Mouse (Mus musculus): Measurements from ENCODE around the gene Lpp. TPM values are rescaled to one million over a fixed set of nuclear protein-coding genes. Genes with fewer than 3 reads are reported as not detected.
A peak's percentile ranks its signal among the peaks of the same experiment; 100 is the strongest.

Lpp gene
- polyA plus RNA-seq, 1 experiment from 2014 or later = 42.7 TPM

- no peak for DNase-seq (ENCODE audit: low spot score)
- peaks cover 27% of the 10 kb centered on the region for H3K4me1 ChIP-seq (ENCODE audit: control insufficient read depth, insufficient read depth, low read length)
Observed at GRCm38 (mm10) chr16:25041165-25041564, 647.9 kb downstream of the Lpp start.

GRCm38 (mm10) chr16:25041855-25042529, 648.7 kb downstream of the Lpp start:
- peak; percentile 76 for DNase-seq (ENCODE audit: low spot score)
- Histone ChIP-seq H3K4me2 (ENCODE audit: low read depth, low read length) (0 out of 2 replicates have a peak overlapping the region, but pooled peaks have one; percentile 1), H3K9me3 (ENCODE audit: control insufficient read depth, low read length) (no peaks in the 10 kb centered on the region), H3K4me1 (ENCODE audit: control insufficient read depth, insufficient read depth, low read length) (peaks cover 27% of the 10 kb centered on the region), H3K27ac (replicated peaks; ENCODE audit: low read depth, low read length) (peak overlapping the region; percentile 78), H3K27me3 (replicated peaks; ENCODE audit: control insufficient read depth, insufficient read depth, low read length) (no peaks in the 10 kb centered on the region), H3K9ac (ENCODE audit: low read depth, low read length) (no peak overlapping the region), H3K36me3 (ENCODE audit: control insufficient read depth, insufficient read depth, low read length) (no peaks in the 10 kb centered on the region), H3K4me3 (ENCODE audit: low read depth, low read length) (no peak overlapping the region)
- WGBS = 38% methylated on average over 5 of the region's 5 CpGs
- peak; percentile 53 for ATAC-seq (ENCODE audit: low read depth)

More at GRCm38 (mm10) chr16:25041165-25041564, 647.9 kb downstream of the Lpp start:
- Histone ChIP-seq H3K27ac (replicated peaks; ENCODE audit: low read depth, low read length) (peak overlapping the region; percentile 78; the same call in 1 of the 2 replicates), H3K27me3 (replicated peaks; ENCODE audit: control insufficient read depth, insufficient read depth, low read length) (no peaks in the 10 kb centered on the region), H3K4me3 (ENCODE audit: low read depth, low read length) (no peak overlapping the region), H3K9me3 (ENCODE audit: control insufficient read depth, low read length) (no peaks in the 10 kb centered on the region), H3K36me3 (ENCODE audit: control insufficient read depth, insufficient read depth, low read length) (no peaks in the 10 kb centered on the region), H3K4me2 (ENCODE audit: low read depth, low read length) (no peak overlapping the region), H3K9ac (ENCODE audit: low read depth, low read length) (no peak overlapping the region)
- ATAC-seq (ENCODE audit: low read depth) = no peak
- WGBS = 87% methylated on average over 8 of the region's 8 CpGs

MicroRNA genes within 50 kb of the gene (microRNA counts, 519-probe panel; counts per million panel counts)
- 3,218 counts per million, percentile 77 among the panel's probes with 10 or more counts for microRNA mmu-miR-28

Small RNAs within 50 kb of the gene (microRNA-seq; reads per million reads assigned to microRNA genes)
- 1,808 reads per million, percentile 80 among the genes with 10 or more reads in this experiment for gene Mir28a (ENCODE audit: borderline number of aligned reads)

All from embryonic facial prominence, embryonic 14.5 days (tissue).